Mouse (Mus musculus): Measurements from ENCODE around the gene Cap1. TPM values are rescaled to one million over a fixed set of nuclear protein-coding genes. Genes with fewer than 3 reads are reported as not detected.
A peak's percentile ranks its signal among the peaks of the same experiment; 100 is the strongest.

Gene Cap1
- polyA plus RNA-seq (2017; shearing (Covaris generic)): 100 to 1,000 TPM; 298 to 352 TPM

- ATAC-seq: peak; percentile 88
Measured at GRCm38 (mm10) chr4:122885768-122886578, at the start of gene Cap1. Gene Cap1 (minus strand): TSS chr4:122886056.

- ATAC-seq: peak; percentile 75
Measured at GRCm38 (mm10) chr4:122933857-122934256, 48.0 kb upstream of the Cap1 start.

GRCm38 (mm10) chr4:122933051-122933591 is 47.3 kb upstream of the Cap1 start:
- peak; percentile 76 for ATAC-seq

GRCm38 (mm10) chr4:122932239-122932978 is 46.6 kb upstream of the Cap1 start:
- peak; percentile 48 for ATAC-seq

- ATAC-seq: no peak
Measured at GRCm38 (mm10) chr4:122930939-122931590, 45.2 kb upstream of the Cap1 start.

- ATAC-seq: no peak
Measured at GRCm38 (mm10) chr4:122923392-122924344, 37.8 kb upstream of the Cap1 start.

GRCm38 (mm10) chr4:122922841-122923240 is 37.0 kb upstream of the Cap1 start:
- no peak for ATAC-seq

GRCm38 (mm10) chr4:122915985-122916384 is 30.1 kb upstream of the Cap1 start:
- ATAC-seq: no peak

- no peak for ATAC-seq
Measured at GRCm38 (mm10) chr4:122914186-122914585, 28.3 kb upstream of the Cap1 start.

- ATAC-seq: no peak
Measured at GRCm38 (mm10) chr4:122912613-122913012, 26.8 kb upstream of the Cap1 start.

GRCm38 (mm10) chr4:122910577-122910976 is 24.7 kb upstream of the Cap1 start:
- no peak for ATAC-seq

- ATAC-seq: no peak
Measured at GRCm38 (mm10) chr4:122909572-122910189, 23.8 kb upstream of the Cap1 start.

- ATAC-seq: no peak
Measured at GRCm38 (mm10) chr4:122905359-122905758, 19.5 kb upstream of the Cap1 start.

- no peak for ATAC-seq
Measured at GRCm38 (mm10) chr4:122903709-122904108, 17.9 kb upstream of the Cap1 start.

GRCm38 (mm10) chr4:122902156-122902555 is 16.3 kb upstream of the Cap1 start:
- no peak for ATAC-seq

- peak; percentile 100 for ATAC-seq
Measured at GRCm38 (mm10) chr4:122898313-122898712, 12.5 kb upstream of the Cap1 start.

- no peak for ATAC-seq
Measured at GRCm38 (mm10) chr4:122897750-122898149, 11.9 kb upstream of the Cap1 start.

- ATAC-seq: peak; percentile 45
Measured at GRCm38 (mm10) chr4:122892157-122892556, 6.3 kb upstream of the Cap1 start.

- ATAC-seq: no peak
Measured at GRCm38 (mm10) chr4:122891597-122891996, 5.7 kb upstream of the Cap1 start.

- ATAC-seq: no peak
Measured at GRCm38 (mm10) chr4:122890881-122891481, 5.1 kb upstream of the Cap1 start.

- ATAC-seq: no peak
Measured at GRCm38 (mm10) chr4:122887336-122887735, 1.5 kb upstream of the Cap1 start.
